7 mouse cellular contexts compared by ENCODE assay signal in genomic region chr13:32866484-32866883, GRCm38 (mm10). TPM values are rescaled to one million over a fixed set of nuclear protein-coding genes. Genes with fewer than 3 reads are reported as not detected.
DNase-seq lines count a peak whose midpoint lies in the region; ATAC-seq and TF ChIP-seq lines count a peak whose summit lies in the region.

No protein-coding gene starts in this region.

- H3K9ac ChIP-seq in midbrain, embryonic 11.5 days (ENCODE audit: low read length): no peak overlapping the region

- DNase-seq in R1 (ENCODE audit: low read depth, low spot score): peak; percentile 77
- DNase-seq in cerebellum, adult 8-10 months: peak; percentile 61
- peak; percentile 22 to 70 for DNase-seq in frontal cortex, postnatal 10 days (ENCODE audit: low spot score in 2 of 2)
- peak; percentile 85 for DNase-seq in induced T-regulatory cell, adult 2 months (ENCODE audit: low read depth)
- DNase-seq in left cerebral cortex, adult 2 months (ENCODE audit: extremely low spot score in 1 of 2, low spot score in 2 of 2): peak; percentile 62 to 77
- peak; percentile 94 for DNase-seq in midbrain, embryonic 11.5 days (ENCODE audit: low spot score, missing footprints)

- no peak overlapping the region for H3K4me3 ChIP-seq in left cerebral cortex, adult 2 months
- no peak overlapping the region for H3K4me3 ChIP-seq in midbrain, embryonic 11.5 days (ENCODE audit: low read depth, low read length)
- no peak overlapping the region for H3K4me3 ChIP-seq in small intestine, adult 2 months (ENCODE audit: low read depth, low read length)

- no peaks in the 10 kb centered on the region for H3K36me3 ChIP-seq in midbrain, embryonic 11.5 days (ENCODE audit: control insufficient read depth, insufficient read depth, low read length)
- H3K36me3 ChIP-seq in small intestine, adult 2 months (ENCODE audit: control insufficient read depth, insufficient read depth, low read length): no peaks in the 10 kb centered on the region

- no peaks in the 10 kb centered on the region for H3K9me3 ChIP-seq in midbrain, embryonic 11.5 days (ENCODE audit: control insufficient read depth, low read length)

- peak; percentile 94 for TF ChIP-seq CTCF in left cerebral cortex, adult 2 months (IDR thresholded peaks at IDR 0.05)
- TF ChIP-seq CTCF in small intestine, adult 2 months (IDR thresholded peaks at IDR 0.05; ENCODE audit: extremely low read depth, insufficient read length, insufficient replicate concordance, low read depth, low read length): peak; percentile 94

- ATAC-seq in midbrain, embryonic 11.5 days (ENCODE audit: low FRiP score): peak; percentile 80

- peaks cover 6% of the 10 kb centered on the region; the same call in 1 of the 2 replicates for H3K27me3 ChIP-seq in midbrain, embryonic 11.5 days (ENCODE audit: control insufficient read depth, insufficient read depth, low read length)
- H3K27me3 ChIP-seq in small intestine, adult 2 months (ENCODE audit: control insufficient read depth, insufficient read depth, low read length): no peaks in the 10 kb centered on the region

- intact Hi-C loops in left cerebral cortex, adult 2 months (cut with DNase I): loop anchor here (2.0 to 10.0 kb wide), 3 partner anchors 901 to 1128 kb away; no protein-coding TSS in a partner anchor

- H3K27ac ChIP-seq in left cerebral cortex, adult 2 months: no peak overlapping the region
- H3K27ac ChIP-seq in midbrain, embryonic 11.5 days (ENCODE audit: low read depth, low read length): no peak overlapping the region
- no peak overlapping the region for H3K27ac ChIP-seq in small intestine, adult 2 months (ENCODE audit: insufficient read depth, low read depth, low read length)

- no peaks in the 10 kb centered on the region for H3K4me1 ChIP-seq in midbrain, embryonic 11.5 days (ENCODE audit: control insufficient read depth, insufficient read depth, low read length)
- 0 out of 2 replicates have a peak, but pooled peaks cover 2% of the 10 kb centered on the region for H3K4me1 ChIP-seq in small intestine, adult 2 months (ENCODE audit: control insufficient read depth, insufficient read depth, insufficient read length, low read length)

- 5% methylated on average over 9 of the region's 9 CpGs for WGBS in midbrain, embryonic 11.5 days
- WGBS in small intestine, adult 2 months: 2% methylated on average over 9 of the region's 9 CpGs

- TF ChIP-seq POLR2A in small intestine, adult 2 months (IDR thresholded peaks at IDR 0.05; ENCODE audit: low read depth, low read length): no peak

- H3K4me2 ChIP-seq in midbrain, embryonic 11.5 days: no peak overlapping the region

RNA-seq across cellular contexts. Expression of gene Serpinb1a, which starts 15.5 kb away (rescaled TPM):
- 1 to 10 TPM; 2.6 to 4.6 TPM for total RNA-seq in left cerebral cortex, adult 2 months (2021)
- 2.0 and 2.9 TPM in 2 replicates for polyA plus RNA-seq in midbrain, embryonic 11.5 days (2014; fragmentation: Nextera tagmentation; extraction: Ambion mirVana)
- polyA plus RNA-seq in small intestine, adult 2 months (2012; rRNA removed): 36.8 and 110 TPM in 2 replicates

RNA-seq across cellular contexts. Expression of gene Serpinb1c, which starts 31.5 kb away (rescaled TPM):
- total RNA-seq in left cerebral cortex, adult 2 months (2021): not detected
- polyA plus RNA-seq in midbrain, embryonic 11.5 days (2014; fragmentation: Nextera tagmentation; extraction: Ambion mirVana): not detected in 2 replicates
- not detected in 2 replicates for polyA plus RNA-seq in small intestine, adult 2 months (2012; rRNA removed)
